Mouse (Mus musculus): ENCODE data around the gene Alyref.
"Not testable (repeated sequence)": the region's sequence is repeated elsewhere in the genome, so short reads cannot be mapped to it uniquely, and the experiment has no call there.

Gene Alyref

DNA sequence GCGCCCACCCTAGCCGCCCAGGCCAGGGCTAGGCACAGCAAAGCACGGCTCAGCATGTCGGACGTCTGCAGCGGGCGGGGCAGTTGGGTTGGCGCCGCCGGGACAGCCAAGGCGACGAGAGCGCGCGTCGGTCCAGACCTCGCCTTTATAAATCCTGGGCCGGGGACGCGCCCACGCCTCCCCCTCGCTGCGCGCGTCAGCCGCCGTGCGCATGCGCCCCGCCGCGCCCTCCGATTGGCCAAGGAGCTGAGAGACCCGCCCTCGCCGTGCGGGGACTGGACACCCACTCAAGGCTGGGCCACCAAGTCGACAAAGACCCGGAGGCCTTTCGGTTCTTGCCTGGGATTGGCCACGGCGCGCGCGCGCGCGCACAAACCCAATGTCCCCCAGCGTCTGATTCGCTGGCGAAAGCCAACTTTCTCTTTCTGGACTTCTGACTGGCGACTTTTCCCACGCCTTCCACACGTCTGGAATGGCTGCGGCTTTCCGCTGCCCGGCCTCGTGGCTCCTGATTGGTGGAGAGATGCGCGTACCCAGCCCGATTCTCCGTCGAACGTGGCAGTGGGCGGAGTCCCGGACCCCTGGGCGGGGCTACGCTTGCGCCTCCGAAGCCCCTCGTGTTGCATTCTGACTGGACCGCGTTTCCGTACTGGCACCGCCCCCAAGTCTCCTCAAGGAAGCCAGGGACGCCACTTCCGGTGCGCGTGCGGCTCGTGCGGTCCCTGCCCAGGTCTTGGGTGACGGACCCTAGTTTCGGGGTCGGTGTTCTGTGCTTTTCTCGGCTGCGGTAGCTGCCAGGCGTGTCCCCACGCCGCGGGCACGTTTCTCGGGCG is 25.2 kb downstream of the Alyref start, which contains the start of gene P4hb:
P4hb (minus strand) TSS at position 502 of the 833 bp plus-strand sequence.
- peak; percentile 100 for DNase-seq

DNA sequence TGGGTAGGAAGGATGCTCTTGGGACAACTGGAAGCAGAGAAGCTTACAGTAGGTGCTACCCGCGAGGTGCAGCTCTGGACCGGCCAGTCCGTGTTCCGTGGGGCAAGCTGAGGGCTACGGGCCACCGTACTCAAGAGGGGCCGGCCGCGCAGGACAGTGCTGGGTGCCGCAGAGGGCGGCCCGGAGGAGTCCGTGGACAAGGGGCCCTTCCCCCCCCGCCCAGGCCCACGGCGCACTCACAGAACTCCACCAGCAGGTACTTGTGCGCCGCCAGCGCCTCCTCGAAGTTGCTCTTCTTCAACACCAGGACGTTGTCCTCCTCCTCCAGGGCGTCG is 25.8 kb downstream of the Alyref start:
- no peak for DNase-seq

DNA sequence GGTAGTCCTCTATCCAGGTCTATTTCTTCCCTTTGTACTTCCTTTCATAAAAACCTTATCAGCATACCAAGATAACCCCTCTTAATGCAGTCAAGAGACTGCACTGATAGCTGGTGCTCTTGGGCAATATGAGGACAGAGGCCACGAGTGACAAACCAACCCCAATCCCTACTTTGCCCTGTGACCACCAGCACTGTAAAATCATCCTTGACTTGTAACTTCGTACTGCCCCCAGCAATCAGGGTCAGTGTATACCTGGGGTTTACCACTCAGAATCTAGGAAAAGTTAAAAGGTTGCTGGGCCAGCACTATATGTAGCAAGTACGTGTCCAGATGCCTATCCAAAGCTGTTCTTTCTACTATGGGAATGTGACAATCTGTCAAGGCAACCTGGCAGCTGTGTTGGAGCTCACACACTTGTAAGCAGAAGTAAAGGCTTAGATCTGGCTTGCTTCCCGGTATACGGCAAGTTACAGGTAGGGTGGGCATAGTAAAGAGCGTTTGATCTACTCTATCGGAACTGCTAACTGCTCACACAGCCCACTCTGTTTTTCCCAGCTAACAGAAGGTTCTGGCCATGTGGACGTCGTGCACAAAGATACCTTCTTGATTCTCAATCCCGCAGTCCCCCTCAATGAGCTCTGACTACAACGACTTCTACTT is 26.3 kb downstream of the Alyref start:
- no peak for DNase-seq

DNA sequence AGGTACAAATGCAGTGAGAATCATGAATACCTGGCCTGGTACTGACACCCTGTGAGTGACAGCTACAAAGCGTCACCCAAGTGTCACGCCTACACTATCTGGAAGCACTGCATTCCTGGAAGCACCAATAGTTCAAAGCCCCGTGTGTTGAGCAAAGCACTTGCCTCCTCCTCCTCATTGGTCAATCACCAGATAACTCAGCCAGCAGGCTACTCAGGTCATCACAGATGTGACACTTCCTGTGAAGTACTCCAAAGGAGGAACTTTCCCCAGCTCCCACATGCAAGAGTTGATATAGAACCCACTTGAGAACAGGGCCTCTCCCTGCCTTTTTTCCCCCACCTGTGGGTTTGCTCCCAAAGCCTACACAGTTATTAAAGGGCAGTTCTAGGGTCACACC is 27.0 kb downstream of the Alyref start:
- DNase-seq: no peak

DNA sequence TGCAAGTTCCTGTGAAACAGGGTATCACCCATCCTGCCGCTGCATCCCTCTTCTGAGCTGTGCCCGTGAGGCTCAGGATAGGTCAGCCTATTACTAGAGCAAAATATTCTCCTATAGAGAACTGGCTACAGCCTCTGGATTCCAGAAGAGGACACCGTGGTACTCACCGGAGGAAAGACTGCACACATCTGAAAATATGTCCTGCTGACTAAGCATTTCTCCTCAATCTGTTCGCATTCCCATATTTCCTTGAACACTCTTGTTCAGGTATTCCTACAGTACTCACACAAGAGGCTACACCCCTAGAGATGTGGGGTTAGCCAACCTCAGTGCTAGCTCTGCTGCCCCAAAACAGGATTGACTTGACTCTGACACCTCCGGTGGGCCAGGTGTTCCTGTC is 29.8 kb downstream of the Alyref start:
- no peak for DNase-seq

DNA sequence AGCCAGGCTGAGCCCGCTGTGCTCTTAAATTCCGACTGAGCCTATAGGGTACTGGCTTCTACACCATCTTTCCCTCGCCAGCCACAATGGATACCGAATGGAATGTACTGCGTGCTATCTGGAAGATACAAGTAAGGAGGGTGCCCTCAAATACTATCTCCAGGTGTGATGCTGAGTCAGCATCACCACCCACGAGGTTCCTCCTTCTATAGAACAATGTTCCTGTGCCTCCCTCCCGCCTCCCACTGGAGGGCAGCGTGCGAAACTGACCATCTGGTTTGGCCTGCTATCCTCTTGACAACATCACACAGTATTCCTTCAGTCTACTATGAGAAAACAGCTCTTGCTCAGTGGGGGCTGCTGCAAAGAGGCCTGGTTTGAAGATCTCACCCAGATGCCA is 33.1 kb downstream of the Alyref start:
- no peak for DNase-seq

DNA sequence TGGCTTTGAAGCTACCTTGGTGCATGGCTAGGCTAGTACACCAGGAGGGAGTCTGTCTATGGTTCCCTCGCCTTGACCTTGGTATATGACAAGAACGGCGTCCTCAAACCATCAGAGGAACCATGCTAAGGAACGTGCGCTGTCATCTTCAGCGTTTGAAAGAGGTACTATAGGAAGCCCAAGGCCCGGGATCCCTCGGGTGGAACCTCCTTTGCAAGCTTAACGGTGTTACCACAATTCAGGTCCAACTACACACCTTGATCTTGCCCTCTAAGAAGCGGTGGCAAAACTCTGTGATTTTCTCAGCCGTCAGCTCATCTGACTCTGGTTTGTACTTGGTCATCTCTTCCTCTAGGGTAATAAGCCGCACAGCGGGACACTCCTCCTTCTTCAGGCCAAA is 35.2 kb downstream of the Alyref start:
- DNase-seq: no peak

DNA sequence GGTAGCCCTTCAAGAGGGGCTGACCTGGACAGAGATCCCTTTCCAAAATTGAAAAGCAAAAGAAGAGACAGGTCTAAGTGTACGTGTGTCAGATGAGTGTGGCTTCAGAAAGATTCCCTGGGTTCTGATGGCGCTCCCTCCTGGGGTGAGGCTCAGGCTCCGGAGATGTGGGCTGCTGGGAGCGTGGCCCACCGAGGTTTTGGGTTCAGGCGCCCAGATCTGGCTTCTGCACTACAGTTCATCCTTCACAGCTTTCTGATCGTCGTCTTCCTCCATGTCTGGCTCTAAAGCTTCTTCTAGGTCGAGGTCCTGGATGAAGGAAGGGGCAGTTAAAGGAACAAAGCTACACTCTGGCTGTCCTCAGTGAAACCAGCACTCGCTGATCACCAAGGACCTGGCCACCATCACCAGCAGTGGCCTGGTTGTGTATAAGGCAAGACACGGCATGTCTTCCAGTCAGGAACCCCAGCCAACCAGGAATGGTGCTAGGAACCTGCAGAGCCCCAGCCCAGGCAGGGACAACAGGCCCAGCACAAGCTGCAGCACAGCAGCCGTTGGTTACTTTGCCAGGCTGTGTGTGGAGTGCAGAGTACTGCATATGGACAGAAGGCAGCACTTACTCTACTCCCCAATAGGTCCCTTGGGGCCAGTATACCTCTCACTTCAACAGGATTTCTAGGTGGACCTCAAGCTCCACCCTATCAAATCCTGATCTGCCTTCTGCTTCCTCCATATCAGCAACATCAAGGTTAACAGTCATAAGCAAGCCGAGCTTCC is 37.0 kb downstream of the Alyref start:
- no peak for DNase-seq

DNA sequence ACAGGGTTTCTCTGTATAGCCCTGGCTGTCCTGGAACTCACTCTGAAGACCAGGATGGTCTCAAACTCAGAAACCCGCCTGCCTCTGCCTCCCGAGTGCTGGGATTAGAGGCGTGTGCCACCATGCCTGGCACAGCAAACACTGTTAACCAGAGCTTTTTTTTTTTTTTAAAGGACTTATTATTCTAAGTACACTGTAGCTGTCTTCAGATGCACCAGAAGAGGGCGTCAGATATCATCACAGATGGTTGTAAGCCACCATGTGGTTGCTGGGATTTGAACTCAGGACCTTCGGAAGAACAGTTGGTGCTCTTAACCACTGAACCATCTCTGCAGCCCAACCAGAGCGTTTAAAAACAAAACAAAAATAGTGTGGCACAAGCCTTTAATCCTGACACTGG is 39.3 kb downstream of the Alyref start:
- not testable (repeated sequence) for DNase-seq

DNA sequence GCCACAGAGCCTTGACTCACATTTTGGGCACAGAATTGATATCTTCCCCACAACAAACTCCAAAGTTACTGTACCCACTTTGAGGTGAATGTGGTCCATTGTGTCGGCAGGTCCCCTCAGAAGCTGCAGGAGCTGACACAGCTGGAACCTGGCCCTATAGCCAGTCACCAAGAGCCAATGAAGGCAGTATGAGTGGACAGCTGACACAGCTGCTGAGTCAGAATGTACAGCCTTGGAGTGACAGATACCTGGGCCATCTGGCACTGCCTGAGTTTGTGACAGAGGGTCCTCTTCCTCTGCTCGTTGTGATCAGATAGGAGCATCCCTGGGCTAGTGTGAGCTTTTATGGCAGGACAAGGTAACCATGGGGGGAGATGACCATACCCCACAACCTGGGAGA is 42.9 kb downstream of the Alyref start:
- no peak for DNase-seq

DNA sequence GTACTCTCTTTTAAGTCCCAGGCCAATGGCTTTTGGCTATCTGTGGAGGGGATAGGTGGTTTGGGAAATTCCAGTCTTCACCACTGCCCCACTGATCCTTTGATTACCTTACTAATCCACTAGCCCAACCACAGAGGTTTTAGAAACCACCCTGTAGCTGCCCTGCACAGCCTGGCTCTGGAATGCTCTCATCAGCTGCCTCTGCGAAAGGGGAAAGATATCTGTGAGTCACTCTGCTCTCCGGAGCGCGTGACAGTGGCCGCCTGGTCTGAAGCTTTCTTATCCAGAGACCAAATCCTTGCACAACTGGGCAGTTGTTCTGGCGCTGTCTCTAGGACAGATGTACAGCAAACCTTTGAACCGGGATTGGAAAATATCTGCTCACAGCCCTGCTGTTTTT is 43.3 kb downstream of the Alyref start:
- no peak for DNase-seq

DNA sequence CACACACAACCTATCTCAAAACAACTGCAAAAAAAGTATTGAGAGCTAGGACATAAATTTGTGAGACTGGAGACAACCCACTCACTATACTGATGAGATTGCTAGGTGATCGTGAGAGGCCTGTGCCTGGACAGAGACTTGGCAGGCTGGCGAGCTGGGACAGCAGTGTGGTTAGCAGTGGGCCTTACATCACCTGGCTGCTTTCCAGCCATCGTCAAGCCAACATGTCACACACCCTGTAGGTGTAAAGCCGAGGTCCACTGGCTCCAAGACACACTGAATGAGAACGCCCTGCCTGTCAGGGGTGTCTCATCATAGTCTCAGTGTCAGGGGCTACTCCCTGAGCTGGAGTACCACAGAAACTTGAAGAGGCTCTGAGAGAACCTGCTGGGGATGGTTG is 45.4 kb downstream of the Alyref start:
- no peak for DNase-seq

DNA sequence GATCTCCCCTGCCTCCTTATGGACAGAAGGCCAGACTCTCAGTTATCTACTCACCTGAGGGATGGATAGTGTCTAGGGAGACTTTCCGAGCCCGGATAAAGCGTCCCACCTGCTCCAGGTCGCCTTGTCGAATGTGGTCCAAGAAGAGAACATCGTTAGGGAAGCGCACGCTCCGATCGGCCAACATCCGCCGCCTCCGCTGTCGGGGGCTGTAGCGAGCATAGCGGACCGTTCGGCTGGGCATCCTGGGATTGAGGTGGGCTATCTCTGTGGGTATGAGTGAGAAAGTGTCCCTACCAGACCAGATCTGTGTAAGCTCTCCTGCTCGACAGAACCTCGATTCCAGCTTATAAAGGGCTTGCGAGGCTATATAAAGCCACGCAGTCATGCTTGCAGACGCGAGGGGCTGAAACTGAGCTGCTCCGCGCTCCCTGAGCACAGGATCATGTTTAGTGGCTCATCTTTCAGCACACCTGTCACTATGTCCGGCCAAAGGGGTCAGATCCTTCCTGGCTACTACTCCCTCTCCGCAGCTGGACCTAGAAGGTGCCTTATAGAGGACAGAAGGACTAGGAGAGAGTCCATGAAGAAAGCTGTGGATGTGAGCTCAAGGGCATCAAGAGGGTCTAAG is 47.2 kb downstream of the Alyref start, which contains the start of gene Ppp1r27:
Ppp1r27 (minus strand) TSS at position 323 of the 631 bp plus-strand sequence.
- DNase-seq: no peak

DNA sequence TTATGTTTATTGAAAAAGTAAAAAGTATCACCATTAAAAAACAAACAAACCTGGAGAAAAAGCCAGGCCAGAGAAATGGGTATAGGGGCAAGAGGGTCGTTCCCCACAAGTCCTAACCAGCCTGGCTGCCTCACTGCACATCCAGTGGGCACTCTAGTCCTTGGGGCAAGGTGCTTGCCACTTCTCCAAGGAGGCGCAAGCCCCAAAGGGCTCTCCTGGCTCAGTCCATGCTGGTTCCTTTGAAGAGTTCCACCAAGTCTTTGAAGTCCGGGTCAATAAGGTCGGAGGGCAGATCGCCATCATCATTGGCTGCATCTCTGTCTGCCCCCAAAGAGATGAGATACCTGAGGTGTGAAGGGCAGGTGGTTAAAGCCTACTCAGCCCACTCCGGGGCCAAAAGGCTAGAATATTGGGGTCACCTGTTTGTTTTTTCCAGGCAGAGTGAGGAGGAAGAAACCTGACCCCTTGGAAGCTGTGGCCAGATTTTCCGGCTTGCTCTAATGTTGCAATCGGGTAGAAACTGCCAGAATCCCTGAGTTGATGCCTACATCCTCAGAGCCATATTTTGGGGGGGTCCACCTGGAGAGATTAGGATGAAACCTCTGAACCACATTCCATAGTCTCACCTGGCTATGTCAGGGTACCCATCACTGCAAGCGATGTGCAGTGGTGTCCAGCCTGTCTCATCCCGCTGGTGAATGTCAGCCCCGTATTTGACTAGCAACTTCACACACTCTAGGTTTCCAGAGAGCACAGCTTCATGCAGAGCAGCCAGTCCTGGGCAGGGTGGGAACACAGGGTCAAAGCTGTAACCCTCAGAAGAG is 48.0 kb downstream of the Alyref start:
- no peak for DNase-seq

DNA sequence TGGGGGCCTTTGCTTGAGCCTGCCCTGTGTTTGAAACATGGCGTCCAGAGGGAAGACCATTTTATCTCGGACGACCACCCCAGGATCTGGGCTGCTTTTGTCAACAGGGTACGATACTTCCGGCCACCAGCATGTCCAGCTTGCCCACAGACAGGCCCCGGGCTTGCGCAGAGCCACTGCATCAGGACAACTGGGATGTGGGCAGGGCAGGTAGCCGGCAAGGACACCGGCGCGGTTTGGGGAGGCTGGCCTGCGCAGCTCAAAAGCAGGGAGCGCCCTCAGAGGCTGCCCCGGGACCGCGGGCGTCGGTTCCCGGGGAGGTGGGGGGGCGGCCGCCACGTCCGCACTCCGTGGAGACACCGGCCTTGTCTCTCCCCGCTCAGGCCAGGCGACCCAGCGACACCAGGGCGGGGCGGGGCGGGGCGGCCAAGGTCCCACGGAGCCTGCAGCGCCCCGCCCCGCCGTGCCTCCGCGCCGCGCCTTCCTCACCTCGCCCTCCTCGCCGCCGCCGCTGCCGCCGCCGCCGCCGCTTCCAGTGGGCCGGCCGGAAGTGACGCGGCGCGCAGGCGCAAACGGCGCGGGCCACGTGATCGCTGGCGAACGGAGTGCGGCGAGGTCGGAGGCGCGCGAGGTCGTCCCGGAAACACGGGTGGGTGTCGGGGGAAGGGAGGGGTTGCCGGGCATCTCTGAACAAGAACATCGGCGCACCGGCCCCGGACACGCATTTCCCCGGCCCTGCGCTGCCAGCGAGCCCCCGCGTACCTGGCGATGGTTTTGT is 48.8 kb downstream of the Alyref start, which contains the start of gene Mcrip1:
Mcrip1 (minus strand) TSS at position 560 of the 778 bp plus-strand sequence.
- peak; percentile 97 for DNase-seq

DNA sequence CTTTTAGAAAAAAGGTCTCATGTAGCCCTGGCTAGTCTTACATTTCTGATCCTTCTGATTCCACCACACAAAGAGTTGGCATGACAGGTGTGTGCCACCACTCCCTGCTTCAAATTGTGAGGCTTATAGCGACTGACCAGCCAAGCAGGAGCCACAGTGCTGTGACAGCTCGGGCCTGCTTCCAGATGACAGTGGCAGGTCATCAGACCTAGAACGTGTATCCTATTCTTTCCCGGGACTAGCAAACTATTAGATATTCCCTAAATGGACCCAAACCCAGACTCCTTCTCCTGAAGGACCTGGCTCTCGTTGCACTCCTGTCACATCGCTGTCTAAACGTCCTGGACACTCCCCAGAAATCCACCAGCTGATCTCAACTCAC is 49.4 kb downstream of the Alyref start:
- no peak for DNase-seq

DNA sequence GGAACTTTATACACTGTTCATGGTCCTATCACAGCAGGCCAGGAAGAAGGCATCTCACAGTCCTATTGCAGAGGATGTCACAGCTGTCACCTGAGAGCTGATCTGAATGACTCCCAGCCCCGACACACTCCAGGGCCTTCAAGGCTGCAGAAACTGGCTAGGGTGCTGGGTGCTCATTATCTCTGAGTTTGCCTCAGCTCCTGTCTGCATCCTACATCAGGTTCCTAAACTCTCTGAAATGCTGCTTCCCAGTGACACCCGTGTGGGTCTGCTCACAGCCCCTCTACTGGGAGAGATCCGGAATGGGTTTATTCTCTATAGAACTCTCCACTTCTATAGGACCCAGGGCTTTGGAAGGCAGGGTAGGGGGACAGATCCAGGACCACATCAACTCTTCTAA is 50.0 kb downstream of the Alyref start:
- DNase-seq: no peak

DNA sequence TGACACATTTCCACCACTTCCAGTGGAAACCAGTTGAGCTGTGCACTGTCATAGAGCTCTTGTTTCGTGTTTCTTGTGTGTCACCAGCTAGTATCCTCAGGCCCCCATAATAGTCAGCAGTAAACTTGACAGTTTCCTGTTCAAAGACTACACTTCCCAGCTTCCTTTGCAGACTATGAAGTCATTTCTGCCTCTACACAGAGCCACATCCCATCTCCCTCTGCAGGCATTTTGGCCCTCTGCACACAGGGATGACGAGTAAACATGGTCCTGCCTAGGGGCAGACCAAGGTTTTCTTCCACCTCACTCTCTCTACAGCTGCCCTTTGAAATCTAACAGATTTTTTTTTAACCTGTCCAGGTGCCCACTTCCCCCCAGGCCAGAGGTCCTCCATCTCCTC is 50.7 kb downstream of the Alyref start:
- peak; percentile 58 for DNase-seq

DNA sequence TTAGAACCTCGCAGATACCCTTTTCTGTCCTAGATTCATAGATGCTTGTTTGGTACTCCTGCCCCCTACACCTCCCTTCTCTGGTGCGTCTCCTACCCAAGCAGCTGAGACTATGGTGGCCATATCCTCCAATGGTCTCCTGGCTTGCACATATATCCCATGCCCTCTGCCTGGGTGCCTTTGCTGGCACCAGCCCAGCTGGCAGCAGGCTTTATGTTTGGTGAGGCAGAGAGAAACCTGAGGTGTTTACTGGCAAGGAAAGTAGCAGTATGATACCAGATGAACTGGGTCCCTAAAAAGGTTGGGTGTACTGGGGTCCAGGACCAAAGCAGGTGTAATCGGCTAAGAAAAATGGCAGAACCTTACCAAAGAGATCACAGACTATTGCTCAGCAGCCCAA is 52.2 kb downstream of the Alyref start:
- DNase-seq: no peak

DNA sequence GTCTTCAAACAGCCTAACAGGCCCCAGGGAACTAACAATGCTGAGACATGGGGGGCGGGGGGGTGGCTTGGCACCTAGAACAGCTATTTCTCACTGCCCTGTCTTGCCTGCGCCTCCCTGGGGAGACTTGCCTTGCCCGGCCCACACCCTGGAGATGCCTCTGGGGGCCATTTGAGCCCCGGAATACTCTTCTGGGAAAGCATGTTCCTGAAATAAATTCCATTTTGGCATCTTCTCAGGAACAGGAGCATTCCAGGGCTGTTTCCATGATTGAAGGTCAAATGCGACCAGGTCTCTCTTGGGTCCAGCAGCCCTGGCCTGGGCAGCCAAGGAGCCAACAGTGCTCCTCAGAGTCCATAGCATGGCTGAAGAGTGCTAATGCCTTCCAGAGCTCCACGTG is 55.8 kb downstream of the Alyref start:
- no peak for DNase-seq

Data from lung, postnatal 10 days (tissue).